In the genomic region with DNA sequence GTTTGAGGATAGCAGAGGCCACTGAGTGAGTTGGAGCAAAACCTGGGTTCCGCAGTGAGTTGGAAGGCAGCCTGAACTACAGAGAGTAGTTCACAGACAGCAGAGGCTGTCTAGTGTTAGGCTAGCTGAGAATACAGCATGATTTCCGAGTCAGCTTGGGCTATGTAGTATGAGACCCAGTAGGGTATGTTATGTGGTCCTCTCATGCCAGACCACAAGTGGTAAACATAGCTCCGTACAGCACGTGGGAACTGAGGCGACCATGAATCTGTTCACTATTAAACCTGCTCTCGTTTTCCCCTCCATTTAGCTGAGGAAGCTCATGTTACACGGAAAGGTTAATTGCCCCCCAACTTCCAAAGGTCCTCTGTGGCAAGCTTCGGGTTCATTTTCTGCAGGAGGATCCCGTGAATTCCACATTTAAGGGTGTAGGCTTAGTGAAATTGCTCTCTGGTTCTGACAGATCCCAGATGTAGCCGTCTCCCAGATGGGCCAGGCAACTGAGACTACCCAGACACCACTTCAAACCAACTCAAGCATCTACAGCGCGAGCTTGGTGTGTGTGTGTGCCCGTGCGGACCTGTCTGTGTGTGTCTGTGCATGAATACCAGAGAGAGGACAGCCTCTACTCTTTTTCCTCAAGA, we compare ENCODE assay signal across 15 mouse cellular contexts.
A peak's percentile ranks its signal among the peaks of the same experiment; 100 is the strongest.
DNase-seq lines count a peak whose midpoint lies in the region; ATAC-seq and TF ChIP-seq lines count a peak whose summit lies in the region.
"Had no signal": no experiment of that assay in that cellular context is flagged by ENCODE, and none has a peak within 500 bp of the region (broad histone marks: within the 10 kb centered on the region; RNA-seq: fewer than 3 reads in every experiment).

No protein-coding gene starts in this region.

- H3K4me1 ChIP-seq in heart, embryonic 13.5 days = peaks cover 51% of the 10 kb centered on the region
- peaks cover 12% of the 10 kb centered on the region for H3K4me1 ChIP-seq in embryonic facial prominence, embryonic 11.5 days (ENCODE audit: control insufficient read depth, insufficient read depth, low read length)
- peaks cover 48% of the 10 kb centered on the region for H3K4me1 ChIP-seq in limb, embryonic 14.5 days (ENCODE audit: control insufficient read depth, insufficient read depth, low read length)
- peaks cover 48% of the 10 kb centered on the region for H3K4me1 ChIP-seq in hindbrain, embryonic 10.5 days (replicated peaks)

- H3K4me2 ChIP-seq in heart, embryonic 13.5 days = peak overlapping the region; percentile 18; the same call in 1 of the 2 replicates
- no peak overlapping the region for H3K4me2 ChIP-seq in embryonic facial prominence, embryonic 11.5 days (ENCODE audit: low read depth, low read length)
- H3K4me2 ChIP-seq in limb, embryonic 14.5 days (replicated peaks; ENCODE audit: low read depth, low read length, severe bottlenecking) = no peak overlapping the region
- H3K4me2 ChIP-seq: hindbrain, embryonic 15.5 days; liver, embryonic 15.5 days; midbrain, embryonic 15.5 days had no signal

- WGBS in heart, embryonic 13.5 days = 51% methylated on average over 14 of the region's 14 CpGs
- 43% methylated on average over 14 of the region's 14 CpGs for WGBS in embryonic facial prominence, embryonic 11.5 days
- 14% methylated on average over 14 of the region's 14 CpGs for WGBS in limb, embryonic 14.5 days
- WGBS in hindbrain, embryonic 10.5 days = 73% methylated on average over 14 of the region's 14 CpGs

- H3K27ac ChIP-seq in heart, embryonic 13.5 days (replicated peaks) = peak overlapping the region; percentile 41
- 0 out of 2 replicates have a peak overlapping the region, but pooled peaks have one; percentile 1 for H3K27ac ChIP-seq in embryonic facial prominence, embryonic 11.5 days (replicated peaks; ENCODE audit: low read depth, low read length)
- peak overlapping the region; percentile 38; the same call in 1 of the 2 replicates for H3K27ac ChIP-seq in limb, embryonic 14.5 days (replicated peaks; ENCODE audit: low read depth, low read length)
- no peak overlapping the region for H3K27ac ChIP-seq in hindbrain, embryonic 10.5 days
- H3K27ac ChIP-seq: hindbrain, embryonic 15.5 days; liver, embryonic 15.5 days; midbrain, embryonic 15.5 days had no signal

- no peaks in the 10 kb centered on the region for H3K9me3 ChIP-seq in heart, embryonic 13.5 days
- H3K9me3 ChIP-seq in embryonic facial prominence, embryonic 11.5 days (replicated peaks; ENCODE audit: control insufficient read depth, low read length) = no peaks in the 10 kb centered on the region
- H3K9me3 ChIP-seq in limb, embryonic 14.5 days (ENCODE audit: control insufficient read depth, low read length) = no peaks in the 10 kb centered on the region
- no peaks in the 10 kb centered on the region for H3K9me3 ChIP-seq in hindbrain, embryonic 10.5 days
- H3K9me3 ChIP-seq: hindbrain, embryonic 15.5 days; liver, embryonic 15.5 days; midbrain, embryonic 15.5 days had no signal

- no peaks in the 10 kb centered on the region for H3K36me3 ChIP-seq in heart, embryonic 13.5 days
- no peaks in the 10 kb centered on the region for H3K36me3 ChIP-seq in embryonic facial prominence, embryonic 11.5 days (replicated peaks; ENCODE audit: control insufficient read depth, insufficient read depth, low read depth, low read length)
- H3K36me3 ChIP-seq in limb, embryonic 14.5 days (ENCODE audit: control insufficient read depth, insufficient read depth, low read length) = no peaks in the 10 kb centered on the region
- no peaks in the 10 kb centered on the region for H3K36me3 ChIP-seq in hindbrain, embryonic 10.5 days
- H3K36me3 ChIP-seq: hindbrain, embryonic 15.5 days; liver, embryonic 15.5 days; midbrain, embryonic 15.5 days had no signal

- no peak for TF ChIP-seq POLR2A in limb, embryonic 14.5 days (IDR thresholded peaks at IDR 0.05; ENCODE audit: borderline replicate concordance, extremely low read depth, insufficient read depth, insufficient read length)

- ATAC-seq in heart, embryonic 13.5 days (ENCODE audit: extremely low read depth, insufficient number of reproducible peaks, low FRiP score, low TSS enrichment) = no peak
- ATAC-seq in embryonic facial prominence, embryonic 11.5 days (replicated peaks; ENCODE audit: insufficient number of reproducible peaks, low FRiP score, low TSS enrichment, low read depth) = peak; percentile 80
- ATAC-seq in limb, embryonic 14.5 days (ENCODE audit: low FRiP score, low read depth) = peak; percentile 49
- ATAC-seq: forebrain, embryonic 14.5 days; lung, postnatal 0 days; midbrain, embryonic 15.5 days had no signal

- intact Hi-C loops in heart, postnatal 10 days (cut with DNase I) = no loop called here

- no peak overlapping the region for H3K9ac ChIP-seq in heart, embryonic 13.5 days
- no peak overlapping the region for H3K9ac ChIP-seq in embryonic facial prominence, embryonic 11.5 days (replicated peaks; ENCODE audit: low read length)
- H3K9ac ChIP-seq in limb, embryonic 14.5 days (ENCODE audit: low read depth, low read length, severe bottlenecking) = no peak overlapping the region
- H3K9ac ChIP-seq: hindbrain, embryonic 15.5 days; liver, embryonic 15.5 days; midbrain, embryonic 15.5 days had no signal

- H3K4me3 ChIP-seq in heart, embryonic 13.5 days = no peak overlapping the region
- H3K4me3 ChIP-seq in embryonic facial prominence, embryonic 11.5 days (ENCODE audit: low read depth, low read length) = no peak overlapping the region
- H3K4me3 ChIP-seq in limb, embryonic 14.5 days (replicated peaks; ENCODE audit: low read length) = no peak overlapping the region
- H3K4me3 ChIP-seq in hindbrain, embryonic 10.5 days = no peak overlapping the region
- H3K4me3 ChIP-seq: hindbrain, embryonic 15.5 days; liver, embryonic 15.5 days; midbrain, embryonic 15.5 days had no signal

- no peaks in the 10 kb centered on the region for H3K27me3 ChIP-seq in heart, embryonic 13.5 days (replicated peaks)
- H3K27me3 ChIP-seq in embryonic facial prominence, embryonic 11.5 days (ENCODE audit: control insufficient read depth, insufficient read depth, low read length) = no peaks in the 10 kb centered on the region
- no peaks in the 10 kb centered on the region; the same call in 1 of the 2 replicates for H3K27me3 ChIP-seq in limb, embryonic 14.5 days (ENCODE audit: control insufficient read depth, insufficient read depth, low read length)
- peaks cover 29% of the 10 kb centered on the region for H3K27me3 ChIP-seq in hindbrain, embryonic 10.5 days (ENCODE audit: insufficient read depth, poor library complexity, severe bottlenecking)
- H3K27me3 ChIP-seq: liver, embryonic 15.5 days; midbrain, embryonic 15.5 days had no signal

- no peak for DNase-seq in heart, postnatal 10 days
- peak; percentile 78 for DNase-seq in embryonic facial prominence, embryonic 11.5 days (ENCODE audit: low spot score)
- DNase-seq in forelimb bud, embryonic 11.5 days (ENCODE audit: low read depth, low spot score) = peak; percentile 77
- DNase-seq in limb, embryonic 14.5 days (ENCODE audit: low spot score) = peak; percentile 26
- DNase-seq in layer of hippocampus, adult 8-10 months (ENCODE audit: low spot score in 2 of 2) = no peak
- no peak for DNase-seq in left cerebral cortex, adult 11 months (ENCODE audit: low spot score)
- DNase-seq in hindbrain, embryonic 10.5 days (ENCODE audit: low spot score) = no peak
- DNase-seq: cerebellum, postnatal 14 days; thymus, postnatal 14 days had no signal

Comparison
In these comparisons a context has a peak if more than half of its experiments do, and no peak if none do; other contexts are left out.
1. DNase-seq: peak in embryonic facial prominence, embryonic 11.5 days (single experiment), forelimb bud, embryonic 11.5 days (single experiment) and limb, embryonic 14.5 days (single experiment); none in heart, postnatal 10 days (0 of 2), layer of hippocampus, adult 8-10 months (0 of 2), left cerebral cortex, adult 11 months (single experiment) and hindbrain, embryonic 10.5 days (single experiment).